Mouse (Mus musculus) macrophage (primary cell): ENCODE results near the gene Cadm1. TPM values are rescaled to one million over a fixed set of nuclear protein-coding genes. Genes with fewer than 3 reads are reported as not detected.

Source experiments
- H3K27ac ChIP-seq: fragments of 350-480 bp; formaldehyde crosslinking; 2 replicates; pipeline ENCODE4 v1.9.0; 2021
- H3K36me3 ChIP-seq: fragments of 350-480 bp; formaldehyde crosslinking; 2 replicates; pipeline ENCODE4 v1.9.0; 2021; ENCODE audit errors: inconsistent target
- H3K4me3 ChIP-seq: fragments of 350-480 bp; formaldehyde crosslinking; 2 replicates; pipeline ENCODE4 v1.9.0; 2021; ENCODE audit errors: inconsistent target
- H3K79me2 ChIP-seq: fragments of 350-480 bp; formaldehyde crosslinking; 2 replicates; pipeline ENCODE4 v1.9.0; 2021; ENCODE audit errors: inconsistent target
- WGBS: methylation state at CpG from one replicate; pipeline ENCODE4 v1.1.7; 2026; ENCODE audit warnings: inconsistent platforms; ENCODE audit not compliant: missing documents; 5-methylcytosine and 5-hydroxymethylcytosine counted together
- polyA plus RNA-seq: library from polyadenylated mRNA; stranded (reverse); fragments of 250-400 nt; gene quantifications from 3 replicates; pipeline ENCODE4 v1.2.4, GENCODE M21; 2018; ENCODE audit warnings: inconsistent platforms

Gene Cadm1
- polyA plus RNA-seq, 1 experiment from 2014 or later, result 31.2 TPM

- no peak overlapping the region for H3K27ac ChIP-seq
- no peak overlapping the region for H3K4me3 ChIP-seq
- H3K79me2 ChIP-seq, result no peaks in the 10 kb centered on the region
- no peaks in the 10 kb centered on the region for H3K36me3 ChIP-seq
- WGBS, result 82% methylated on average over 4 of the region's 4 CpGs
Observed at GRCm38 (mm10) chr9:47829846-47830245, 299.9 kb downstream of the Cadm1 start.

- H3K27ac ChIP-seq, result no peak overlapping the region
- H3K79me2 ChIP-seq, result no peaks in the 10 kb centered on the region
- no peaks in the 10 kb centered on the region for H3K36me3 ChIP-seq
- H3K4me3 ChIP-seq, result no peak overlapping the region
- 81% methylated on average over 4 of the region's 4 CpGs for WGBS
Observed at GRCm38 (mm10) chr9:47831412-47831811, 301.4 kb downstream of the Cadm1 start.

- Histone ChIP-seq H3K79me2 (no peaks in the 10 kb centered on the region), H3K27ac (no peak overlapping the region), H3K36me3 (no peaks in the 10 kb centered on the region), H3K4me3 (no peak overlapping the region)
- WGBS, result 59% methylated on average over 4 of the region's 8 CpGs
Observed at GRCm38 (mm10) chr9:47838170-47838569, 308.2 kb downstream of the Cadm1 start.

- no peaks in the 10 kb centered on the region for H3K36me3 ChIP-seq
- WGBS, result 75% methylated on average over 15 of the region's 15 CpGs
- H3K79me2 ChIP-seq, result no peaks in the 10 kb centered on the region
- H3K4me3 ChIP-seq, result no peak overlapping the region
- no peak overlapping the region for H3K27ac ChIP-seq
Observed at GRCm38 (mm10) chr9:47838890-47839691, 309.1 kb downstream of the Cadm1 start.

- no peak overlapping the region for H3K4me3 ChIP-seq
- H3K36me3 ChIP-seq, result no peaks in the 10 kb centered on the region
- WGBS, result 87% methylated on average over 10 of the region's 10 CpGs
- no peaks in the 10 kb centered on the region for H3K79me2 ChIP-seq
- H3K27ac ChIP-seq, result no peak overlapping the region
Observed at GRCm38 (mm10) chr9:47839692-47840025, 309.7 kb downstream of the Cadm1 start.

DNA sequence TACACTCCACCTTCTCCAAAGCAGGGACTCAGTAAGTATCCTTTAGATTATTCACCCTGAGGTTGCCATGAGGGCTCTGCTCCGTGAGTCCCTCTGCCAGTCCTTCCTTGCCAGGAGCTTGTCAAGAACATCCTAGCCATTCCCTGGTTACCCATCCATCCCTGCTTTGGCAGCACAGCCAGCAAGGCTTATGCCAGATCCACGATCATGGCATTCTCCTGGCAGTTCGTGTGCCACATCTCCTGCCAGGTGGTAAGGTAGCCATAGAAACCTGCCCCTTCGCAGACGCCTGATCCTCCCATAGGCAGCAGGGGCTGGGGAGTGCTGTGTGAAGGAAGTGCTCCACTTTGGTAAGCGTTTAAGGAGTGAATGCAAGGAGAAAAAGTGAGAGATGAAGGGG, 313.4 kb downstream of the Cadm1 start:
- Histone ChIP-seq H3K79me2 (no peaks in the 10 kb centered on the region), H3K4me3 (no peak overlapping the region), H3K36me3 (no peaks in the 10 kb centered on the region), H3K27ac (no peak overlapping the region)
- 82% methylated on average over 6 of the region's 6 CpGs for WGBS

- H3K36me3 ChIP-seq, result no peaks in the 10 kb centered on the region
- WGBS, result 92% methylated on average over 10 of the region's 10 CpGs
- H3K4me3 ChIP-seq, result no peak overlapping the region
- no peaks in the 10 kb centered on the region for H3K79me2 ChIP-seq
- H3K27ac ChIP-seq, result no peak overlapping the region
Observed at GRCm38 (mm10) chr9:47846275-47846674, 316.3 kb downstream of the Cadm1 start.

GRCm38 (mm10) chr9:47846926-47847325, 317.0 kb downstream of the Cadm1 start:
- H3K79me2 ChIP-seq, result no peaks in the 10 kb centered on the region
- WGBS, result 90% methylated on average over 5 of the region's 6 CpGs
- no peaks in the 10 kb centered on the region for H3K36me3 ChIP-seq
- no peak overlapping the region for H3K4me3 ChIP-seq
- no peak overlapping the region for H3K27ac ChIP-seq

DNA sequence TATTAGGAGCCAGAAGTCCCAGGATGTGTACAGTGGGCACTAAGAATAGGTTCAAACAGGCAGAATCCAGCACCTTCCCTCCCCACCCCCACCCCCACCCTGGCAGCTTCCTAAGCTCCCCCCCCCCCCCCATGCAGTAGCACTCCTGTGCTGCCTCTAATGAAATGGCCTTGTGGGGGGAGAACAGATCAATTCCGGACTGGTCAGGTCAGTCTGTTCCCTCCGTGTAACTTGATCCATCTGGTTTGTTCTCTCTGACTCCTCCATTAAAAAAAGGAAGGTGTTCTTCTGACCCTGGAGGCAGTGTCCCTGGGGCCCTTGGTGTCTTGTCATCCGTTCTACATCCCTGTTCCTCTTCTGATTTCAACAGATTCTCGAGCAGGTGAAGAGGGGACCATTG, 317.8 kb downstream of the Cadm1 start:
- 25% methylated on average over 4 of the region's 4 CpGs for WGBS
- Histone ChIP-seq H3K36me3 (no peaks in the 10 kb centered on the region), H3K79me2 (no peaks in the 10 kb centered on the region), H3K27ac (no peak overlapping the region), H3K4me3 (no peak overlapping the region)

- no peaks in the 10 kb centered on the region for H3K79me2 ChIP-seq
- no peaks in the 10 kb centered on the region for H3K36me3 ChIP-seq
- H3K4me3 ChIP-seq, result no peak overlapping the region
- H3K27ac ChIP-seq, result no peak overlapping the region
- 86% methylated on average over 4 of the region's 5 CpGs for WGBS
Observed at GRCm38 (mm10) chr9:47848745-47849144, 318.8 kb downstream of the Cadm1 start.

DNA sequence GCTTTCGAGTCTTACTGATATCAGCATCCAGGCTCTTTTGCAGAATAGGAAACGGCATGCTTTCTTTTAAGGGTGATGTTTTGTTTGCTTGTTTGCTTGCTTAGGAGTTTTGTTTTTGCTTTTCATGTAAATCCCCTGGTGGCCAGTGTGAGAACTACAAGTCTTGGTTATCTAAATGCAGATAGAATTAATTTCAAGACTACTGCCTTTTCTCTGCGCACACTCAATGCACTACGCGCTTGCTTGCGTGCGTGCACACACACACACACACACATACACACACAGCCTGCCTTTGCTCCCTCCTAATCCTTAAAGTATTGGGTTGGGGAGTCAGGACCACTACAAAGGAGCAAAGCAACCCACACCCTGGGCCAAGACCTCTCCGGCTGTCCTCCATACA, 326.3 kb downstream of the Cadm1 start:
- 88% methylated on average over 7 of the region's 8 CpGs for WGBS
- Histone ChIP-seq H3K27ac (no peak overlapping the region), H3K79me2 (no peaks in the 10 kb centered on the region), H3K4me3 (no peak overlapping the region), H3K36me3 (no peaks in the 10 kb centered on the region)

GRCm38 (mm10) chr9:47857235-47857634, 327.3 kb downstream of the Cadm1 start:
- WGBS, result 87% methylated on average over 7 of the region's 7 CpGs
- Histone ChIP-seq H3K27ac (no peak overlapping the region), H3K79me2 (no peaks in the 10 kb centered on the region), H3K4me3 (no peak overlapping the region), H3K36me3 (no peaks in the 10 kb centered on the region)

- Histone ChIP-seq H3K36me3 (no peaks in the 10 kb centered on the region), H3K4me3 (no peak overlapping the region), H3K27ac (no peak overlapping the region), H3K79me2 (no peaks in the 10 kb centered on the region)
- WGBS, result 76% methylated on average over 5 of the region's 5 CpGs
Observed at GRCm38 (mm10) chr9:47858134-47858533, 328.2 kb downstream of the Cadm1 start.

DNA sequence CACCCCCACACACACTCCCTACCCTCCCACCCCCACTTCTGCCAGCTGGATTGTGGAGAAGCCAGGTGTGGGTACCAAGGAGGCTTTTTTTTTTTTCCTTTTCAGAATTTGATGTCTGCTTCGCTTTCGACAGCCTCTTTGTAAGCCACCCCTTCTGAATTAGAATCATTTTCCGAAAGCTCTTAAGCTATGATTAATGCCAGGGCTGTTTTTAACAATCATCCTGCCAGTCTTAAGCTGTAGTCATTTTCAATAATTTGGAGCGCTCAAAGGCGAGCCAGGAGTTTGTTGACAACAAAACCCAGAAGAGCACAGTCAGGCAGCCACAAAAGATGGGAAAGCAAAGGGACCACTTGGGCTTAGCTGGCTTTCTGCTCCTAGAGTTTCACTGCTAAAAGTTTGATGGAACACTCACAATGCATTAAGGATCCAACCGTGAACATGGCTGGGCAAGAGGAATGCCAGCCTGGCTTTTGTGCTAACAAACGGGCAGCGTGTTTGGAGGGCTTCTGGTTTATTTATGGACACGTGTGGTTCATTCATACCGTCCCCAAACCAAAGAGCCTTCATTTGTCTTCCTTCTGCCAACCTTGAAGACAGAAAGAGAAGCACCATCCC, 328.9 kb downstream of the Cadm1 start:
- H3K27ac ChIP-seq, result no peak overlapping the region
- H3K36me3 ChIP-seq, result no peaks in the 10 kb centered on the region
- WGBS, result 84% methylated on average over 8 of the region's 10 CpGs
- H3K79me2 ChIP-seq, result no peaks in the 10 kb centered on the region
- no peak overlapping the region for H3K4me3 ChIP-seq

DNA sequence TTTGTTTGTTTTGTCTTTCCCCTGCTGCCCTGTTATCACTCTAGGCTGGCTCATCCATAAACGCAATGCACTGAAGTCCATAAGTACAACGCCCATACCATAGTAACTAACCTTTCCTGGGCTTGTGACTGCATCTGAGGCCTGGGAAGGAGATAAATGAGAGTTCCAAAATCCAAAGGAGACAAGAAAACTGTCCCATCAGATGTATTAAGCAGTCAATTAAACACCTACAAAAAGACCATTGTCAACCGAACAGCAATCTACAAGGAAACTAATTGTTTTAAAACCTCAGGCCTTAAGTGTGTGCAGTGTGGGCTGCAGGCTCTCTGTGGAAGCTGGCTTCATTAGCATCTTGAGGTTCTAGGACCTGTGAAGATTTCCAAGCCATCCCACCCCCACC, 331.0 kb downstream of the Cadm1 start:
- 85% methylated on average over 3 of the region's 3 CpGs for WGBS
- H3K36me3 ChIP-seq, result no peaks in the 10 kb centered on the region
- no peaks in the 10 kb centered on the region for H3K79me2 ChIP-seq
- no peak overlapping the region for H3K4me3 ChIP-seq
- H3K27ac ChIP-seq, result no peak overlapping the region
